Mouse (Mus musculus): ENCODE measurements around the gene Spred2. TPM values are rescaled to one million over a fixed set of nuclear protein-coding genes. Genes with fewer than 3 reads are reported as not detected.
A peak's percentile ranks its signal among the peaks of the same experiment; 100 is the strongest.

Spred2 gene
- polyA plus RNA-seq, 1 experiment: 0.58 TPM

DNA sequence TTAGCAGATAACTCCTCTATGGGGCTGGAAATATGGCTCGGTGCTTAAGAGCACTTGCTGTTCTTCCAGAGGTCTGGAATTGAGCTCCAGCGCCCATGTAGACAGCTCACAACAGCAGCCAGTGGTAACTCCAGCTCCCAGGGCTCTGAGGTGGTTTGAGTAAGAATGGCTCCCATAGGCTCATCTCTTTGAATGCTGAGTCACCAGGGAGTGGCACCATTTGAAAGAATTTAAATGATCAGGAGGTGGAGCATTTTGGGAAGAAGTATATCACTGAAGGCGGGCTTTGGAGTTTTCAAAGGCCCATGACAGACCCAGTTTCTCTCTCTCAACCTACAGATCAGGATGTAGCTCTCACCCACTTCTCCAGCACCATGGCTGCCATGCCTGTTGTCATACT lies 13.0 kb upstream of the Spred2 start:
- Histone ChIP-seq H3K4me3 (replicated peaks) (no peak overlapping the region), H3K4me1 (ENCODE audit: control insufficient read depth) (peaks cover 4% of the 10 kb centered on the region), H3K27me3 (ENCODE audit: control insufficient read depth) (no peaks in the 10 kb centered on the region), H3K36me3 (ENCODE audit: control insufficient read depth) (no peaks in the 10 kb centered on the region), H3K9me3 (ENCODE audit: control insufficient read depth, low read length) (peaks cover 4% of the 10 kb centered on the region)
- no peak for TF ChIP-seq GATA1 (IDR thresholded peaks at IDR 0.05; ENCODE audit: low read length)
- no peak for TF ChIP-seq TAL1 (IDR thresholded peaks at IDR 0.05; ENCODE audit: low read length)

DNA sequence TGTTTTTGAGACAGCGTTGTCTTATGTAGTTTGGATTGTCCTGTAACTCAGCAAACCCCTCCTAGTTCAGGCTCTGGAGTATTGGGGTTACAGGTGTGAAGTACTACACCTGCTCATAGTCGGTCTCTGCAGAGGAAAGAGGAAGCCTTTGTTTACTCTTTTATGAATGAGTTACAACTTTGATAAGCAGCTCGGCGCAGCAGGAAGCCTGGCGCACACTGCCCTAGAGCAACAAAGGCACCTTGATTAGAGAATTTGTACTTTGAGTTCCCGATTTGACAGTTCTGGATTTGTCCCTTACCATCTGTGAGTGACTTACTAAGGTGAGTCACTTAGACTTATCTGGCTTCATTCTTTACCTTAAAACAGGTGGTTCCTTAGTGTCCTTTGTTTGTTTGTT lies 12.0 kb upstream of the Spred2 start:
- Histone ChIP-seq H3K36me3 (ENCODE audit: control insufficient read depth) (no peaks in the 10 kb centered on the region), H3K9me3 (ENCODE audit: control insufficient read depth, low read length) (peaks cover 4% of the 10 kb centered on the region), H3K27me3 (ENCODE audit: control insufficient read depth) (no peaks in the 10 kb centered on the region), H3K4me3 (replicated peaks) (no peak overlapping the region), H3K4me1 (ENCODE audit: control insufficient read depth) (peaks cover 4% of the 10 kb centered on the region)
- no peak for TF ChIP-seq GATA1 (IDR thresholded peaks at IDR 0.05; ENCODE audit: low read length)
- no peak for TF ChIP-seq TAL1 (IDR thresholded peaks at IDR 0.05; ENCODE audit: low read length)

DNA sequence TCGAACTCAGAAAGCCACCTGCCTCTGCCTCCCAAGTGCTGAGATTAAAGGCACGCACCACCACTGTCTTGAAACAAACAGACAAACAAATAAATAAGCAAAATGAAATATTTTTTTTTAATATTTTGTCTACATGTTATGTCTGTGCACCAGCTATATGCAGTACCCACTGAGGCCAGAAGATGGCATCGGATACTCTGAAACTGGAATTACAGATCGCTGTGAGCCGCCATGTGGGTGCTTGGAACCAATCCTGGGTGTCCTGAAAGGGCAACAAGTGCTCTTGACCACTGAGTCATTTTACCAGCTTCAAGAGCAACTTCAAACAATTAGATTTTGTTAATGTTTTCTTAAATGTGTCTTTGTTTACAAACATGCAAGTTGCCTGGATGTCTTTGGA lies 11.5 kb upstream of the Spred2 start:
- Histone ChIP-seq H3K27me3 (ENCODE audit: control insufficient read depth) (0 out of 2 replicates have a peak, but pooled peaks cover 3% of the 10 kb centered on the region), H3K4me1 (ENCODE audit: control insufficient read depth) (peaks cover 4% of the 10 kb centered on the region), H3K36me3 (ENCODE audit: control insufficient read depth) (no peaks in the 10 kb centered on the region)

DNA sequence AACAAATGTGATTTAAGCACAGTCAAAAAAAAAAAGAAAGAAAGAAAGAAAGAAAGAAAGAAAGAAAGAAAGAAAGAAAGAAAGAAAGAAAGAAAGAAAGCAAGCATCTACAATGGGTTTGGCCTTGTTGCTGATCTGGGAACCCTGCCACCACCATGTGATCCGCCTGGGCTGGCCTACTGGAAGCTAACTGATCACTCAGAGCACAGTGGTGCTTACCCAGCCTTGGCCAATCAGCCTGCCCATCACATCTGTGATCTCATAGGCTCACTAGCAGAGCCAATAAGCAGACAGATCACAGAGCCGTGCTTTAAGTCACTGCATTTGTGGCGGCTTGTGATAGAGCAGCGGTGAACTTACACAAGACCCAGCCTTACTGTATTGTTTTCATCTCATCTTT lies 10.4 kb upstream of the Spred2 start:
- Histone ChIP-seq H3K9me3 (ENCODE audit: control insufficient read depth, low read length) (peaks cover 4% of the 10 kb centered on the region), H3K4me3 (replicated peaks) (no peak overlapping the region), H3K27me3 (ENCODE audit: control insufficient read depth) (peaks cover 9% of the 10 kb centered on the region), H3K4me1 (ENCODE audit: control insufficient read depth) (peaks cover 4% of the 10 kb centered on the region), H3K36me3 (ENCODE audit: control insufficient read depth) (no peaks in the 10 kb centered on the region)
- TF ChIP-seq TAL1 (IDR thresholded peaks at IDR 0.05; ENCODE audit: low read length) (no peak), GATA1 (IDR thresholded peaks at IDR 0.05; ENCODE audit: low read length) (no peak)

More for the DNA sequence above, 11.5 kb upstream of the Spred2 start:
- H3K4me3 ChIP-seq (replicated peaks): no peak overlapping the region
- TF ChIP-seq GATA1 (IDR thresholded peaks at IDR 0.05; ENCODE audit: low read length): no peak
- TF ChIP-seq TAL1 (IDR thresholded peaks at IDR 0.05; ENCODE audit: low read length): no peak
- peaks cover 4% of the 10 kb centered on the region for H3K9me3 ChIP-seq (ENCODE audit: control insufficient read depth, low read length)

DNA sequence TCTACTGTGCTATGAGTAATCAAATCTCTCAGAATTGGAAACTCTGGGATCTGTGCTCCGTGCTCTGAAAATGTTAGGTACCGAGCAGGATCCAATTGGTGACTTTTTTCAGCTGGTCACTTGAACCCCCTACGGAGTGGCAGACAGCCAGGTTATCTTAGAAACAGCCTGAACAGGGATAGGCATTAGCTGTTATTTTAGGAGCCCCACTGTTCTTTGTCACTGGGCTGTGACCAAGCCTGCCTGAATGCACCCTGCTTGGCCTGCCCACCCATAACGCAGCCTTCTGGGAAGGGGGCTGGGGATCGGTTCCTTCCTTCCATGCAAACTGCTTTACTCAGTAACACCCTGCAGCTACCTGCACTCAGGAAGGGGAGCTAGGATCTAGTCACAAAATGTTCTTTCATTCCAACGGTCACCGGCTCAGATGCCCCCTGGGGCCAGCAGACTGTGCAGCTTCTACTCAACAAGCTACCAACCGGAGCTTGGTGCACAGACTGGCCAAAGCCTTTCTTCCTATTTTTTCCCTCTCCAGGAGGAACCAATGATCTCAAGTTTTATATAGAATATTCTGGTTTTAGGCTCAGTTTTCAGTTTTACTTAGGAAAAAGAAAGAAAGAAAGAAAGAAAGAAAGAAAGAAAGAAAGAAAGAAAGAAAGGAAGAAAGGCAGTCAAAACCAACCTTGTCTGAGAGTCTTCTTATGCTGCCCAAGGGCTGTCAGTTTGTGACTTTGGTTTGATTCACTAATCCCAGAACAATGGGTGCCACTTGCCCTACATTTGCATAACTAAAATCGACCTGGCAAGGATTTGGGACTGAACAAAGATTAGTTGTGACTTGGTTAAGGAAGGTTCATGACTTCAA lies 6.6 kb upstream of the Spred2 start:
- H3K27me3 ChIP-seq (ENCODE audit: control insufficient read depth): peaks cover 21% of the 10 kb centered on the region
- H3K36me3 ChIP-seq (ENCODE audit: control insufficient read depth): no peaks in the 10 kb centered on the region
- peaks cover 4% of the 10 kb centered on the region for H3K9me3 ChIP-seq (ENCODE audit: control insufficient read depth, low read length)
- H3K4me3 ChIP-seq (replicated peaks): no peak overlapping the region
- TF ChIP-seq GATA1 (IDR thresholded peaks at IDR 0.05; ENCODE audit: low read length): no peak
- TF ChIP-seq TAL1 (IDR thresholded peaks at IDR 0.05; ENCODE audit: low read length): no peak
- peaks cover 18% of the 10 kb centered on the region for H3K4me1 ChIP-seq (ENCODE audit: control insufficient read depth)

DNA sequence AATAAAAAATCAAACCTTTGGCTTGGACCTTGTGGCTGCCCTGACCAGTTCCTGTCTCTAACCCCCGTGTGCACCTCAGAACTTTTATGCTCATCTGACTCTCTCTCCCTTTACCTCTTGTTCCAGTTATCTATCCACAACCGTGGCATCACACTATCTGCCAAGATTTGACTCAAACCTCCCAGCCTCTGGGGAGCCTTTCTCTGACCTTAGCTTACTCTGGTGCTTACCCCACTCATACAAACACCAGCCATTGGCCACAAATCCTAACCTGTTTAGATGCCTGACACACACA lies 6.0 kb upstream of the Spred2 start:
- H3K4me3 ChIP-seq (replicated peaks): no peak overlapping the region
- H3K4me1 ChIP-seq (ENCODE audit: control insufficient read depth): peaks cover 18% of the 10 kb centered on the region
- TF ChIP-seq TAL1 (IDR thresholded peaks at IDR 0.05; ENCODE audit: low read length) (no peak), GATA1 (IDR thresholded peaks at IDR 0.05; ENCODE audit: low read length) (no peak)
- peaks cover 21% of the 10 kb centered on the region for H3K27me3 ChIP-seq (ENCODE audit: control insufficient read depth)
- no peaks in the 10 kb centered on the region for H3K9me3 ChIP-seq (ENCODE audit: control insufficient read depth, low read length)
- H3K36me3 ChIP-seq (ENCODE audit: control insufficient read depth): no peaks in the 10 kb centered on the region

DNA sequence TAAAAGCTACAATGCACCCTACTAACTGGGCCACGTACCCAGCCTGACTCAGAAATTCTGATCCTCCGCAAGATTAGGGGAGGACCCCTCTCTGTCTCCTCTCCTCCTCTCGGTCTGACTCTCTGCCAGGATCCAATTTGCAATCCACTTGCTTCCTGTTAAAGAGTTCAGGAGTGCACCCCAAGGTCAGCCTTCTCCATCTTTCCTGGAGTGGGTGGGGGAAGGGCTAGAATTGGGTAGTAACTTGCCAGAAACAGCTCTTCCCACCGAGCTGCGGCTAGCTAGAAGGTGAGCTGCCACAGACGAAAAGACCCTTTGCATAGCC lies 4.8 kb upstream of the Spred2 start:
- peak overlapping the region; percentile 77 for H3K4me3 ChIP-seq (replicated peaks)
- H3K4me1 ChIP-seq (ENCODE audit: control insufficient read depth): peaks cover 27% of the 10 kb centered on the region
- no peaks in the 10 kb centered on the region for H3K9me3 ChIP-seq (ENCODE audit: control insufficient read depth, low read length)
- peaks cover 21% of the 10 kb centered on the region for H3K27me3 ChIP-seq (ENCODE audit: control insufficient read depth)
- H3K36me3 ChIP-seq (ENCODE audit: control insufficient read depth): no peaks in the 10 kb centered on the region
- TF ChIP-seq TAL1 (IDR thresholded peaks at IDR 0.05; ENCODE audit: low read length): no peak
- no peak for TF ChIP-seq GATA1 (IDR thresholded peaks at IDR 0.05; ENCODE audit: low read length)

DNA sequence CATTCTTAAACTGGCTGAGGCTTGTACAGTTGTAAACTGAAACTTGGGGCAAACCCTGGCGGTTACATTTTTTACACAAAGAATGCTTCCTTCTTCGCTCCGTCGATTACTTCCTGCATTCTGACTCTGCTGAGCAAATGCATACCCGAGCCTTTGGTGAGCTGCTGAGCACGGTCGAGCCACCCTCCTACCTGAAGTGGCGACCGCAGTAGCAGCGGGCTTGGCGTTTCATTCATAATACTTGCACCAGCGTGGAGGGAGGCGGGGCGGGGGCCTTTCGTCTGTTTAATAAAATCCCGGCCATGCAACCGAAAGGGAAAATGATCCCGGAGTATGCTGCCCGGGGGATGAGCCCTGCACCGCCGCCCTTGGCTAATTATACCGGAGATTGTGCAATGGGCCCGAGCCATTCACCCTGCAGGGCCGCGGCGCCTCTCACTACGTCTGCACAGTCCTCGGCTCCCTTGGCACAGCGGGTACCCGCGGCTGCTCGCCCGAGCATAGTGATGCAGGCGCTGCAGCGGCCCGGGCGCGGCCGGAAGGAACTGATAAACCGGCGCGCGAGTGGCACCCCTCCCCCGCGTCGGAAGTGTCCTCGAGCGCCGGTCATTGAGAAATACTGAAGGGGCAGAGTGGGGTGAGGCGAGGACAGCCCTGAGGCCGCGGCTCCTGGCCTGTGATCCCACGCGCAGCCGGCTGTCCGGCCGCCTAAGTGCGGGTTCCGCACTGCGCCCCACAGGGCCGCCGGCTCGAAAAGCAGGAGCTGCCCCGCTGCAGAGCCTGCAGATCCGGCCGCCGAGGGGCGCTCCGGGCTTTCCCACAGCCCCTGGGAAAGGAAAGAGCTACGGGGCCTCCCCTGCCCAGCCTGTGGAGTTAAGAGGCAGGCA lies 4.1 kb upstream of the Spred2 start:
- H3K36me3 ChIP-seq (ENCODE audit: control insufficient read depth): no peaks in the 10 kb centered on the region
- H3K9me3 ChIP-seq (ENCODE audit: control insufficient read depth, low read length): no peaks in the 10 kb centered on the region
- TF ChIP-seq GATA1 (IDR thresholded peaks at IDR 0.05; ENCODE audit: low read length): no peak
- TF ChIP-seq TAL1 (IDR thresholded peaks at IDR 0.05; ENCODE audit: low read length): no peak
- peaks cover 21% of the 10 kb centered on the region for H3K27me3 ChIP-seq (ENCODE audit: control insufficient read depth)
- peaks cover 33% of the 10 kb centered on the region for H3K4me1 ChIP-seq (ENCODE audit: control insufficient read depth)
- peak overlapping the region; percentile 77 for H3K4me3 ChIP-seq (replicated peaks)

DNA sequence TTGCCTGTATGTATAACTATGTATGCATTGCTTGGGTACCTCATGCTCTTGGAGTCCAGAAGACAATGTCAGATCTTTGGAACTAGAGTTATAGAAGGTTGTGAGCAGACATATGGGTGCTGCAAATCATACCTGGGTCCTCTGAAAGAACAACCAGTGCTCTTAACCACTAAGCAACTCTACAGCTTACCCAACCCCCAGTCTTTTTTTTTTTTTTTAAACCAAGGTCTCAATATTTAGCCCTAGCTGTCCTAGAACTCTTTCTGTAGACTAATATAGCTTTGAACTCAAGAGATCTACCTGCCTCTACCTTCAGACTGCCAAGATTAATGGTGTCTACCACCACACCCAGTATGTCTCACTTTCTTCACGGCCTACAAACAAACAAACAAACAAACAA lies 2.5 kb upstream of the Spred2 start:
- peaks cover 21% of the 10 kb centered on the region for H3K27me3 ChIP-seq (ENCODE audit: control insufficient read depth)
- no peaks in the 10 kb centered on the region for H3K36me3 ChIP-seq (ENCODE audit: control insufficient read depth)
- no peaks in the 10 kb centered on the region for H3K9me3 ChIP-seq (ENCODE audit: control insufficient read depth, low read length)
- TF ChIP-seq TAL1 (IDR thresholded peaks at IDR 0.05; ENCODE audit: low read length) (no peak), GATA1 (IDR thresholded peaks at IDR 0.05; ENCODE audit: low read length) (no peak)
- peaks cover 50% of the 10 kb centered on the region for H3K4me1 ChIP-seq (ENCODE audit: control insufficient read depth)
- no peak overlapping the region for H3K4me3 ChIP-seq (replicated peaks)
